ENCODE assay signal across 18 mouse cellular contexts in genomic region chr1:39653028-39653427, GRCm38 (mm10). TPM values are rescaled to one million over a fixed set of nuclear protein-coding genes. Genes with fewer than 3 reads are reported as not detected.
DNase-seq lines count a peak whose midpoint lies in the region.
"Had no signal": no experiment of that assay in that cellular context is flagged by ENCODE, and none has a peak within 500 bp of the region (broad histone marks: within the 10 kb centered on the region; RNA-seq: fewer than 3 reads in every experiment).

No protein-coding gene starts in this region.

- peak; percentile 64 for DNase-seq in heart, adult 11 months
- DNase-seq in heart, postnatal 4 days = no peak
- DNase-seq in adipocyte (ENCODE audit: low spot score) = peak; percentile 15
- DNase-seq in gonadal fat pad, adult 2 months (ENCODE audit: low read depth) = peak; percentile 59
- DNase-seq in layer of hippocampus, postnatal 10 days (ENCODE audit: low spot score in 2 of 2) = no peak
- DNase-seq: adrenal gland, adult 8-10 months; adrenal gland, postnatal 14 days; adrenal gland, postnatal 36 days; B cell, adult 2 months; cerebellum, adult 11-12 months; cerebellum, adult 2 months; cerebellum, adult 9-10 months; cerebellum, postnatal 10 days; cerebellum, postnatal 25 days had no signal

RNA-seq across cellular contexts. Expression of gene Creg2, which starts 1.8 kb away (rescaled TPM):
- not detected for total RNA-seq in heart, postnatal 4 days (2021)
- polyA plus RNA-seq in gonadal fat pad, adult 2 months (2012; rRNA removed) = 1.6 and 3.2 TPM in 2 replicates
- total RNA-seq in layer of hippocampus, postnatal 10 days (2021) = 10 to 100 TPM; 51.6 to 54.2 TPM
- total RNA-seq: CH12.LX had no signal
- polyA plus RNA-seq: CD4-positive, CD25-positive, alpha-beta regulatory T cell, adult 4 months; G1E; Patski had no signal

Comparison
In these comparisons a context has a peak if more than half of its experiments do, and no peak if none do; other contexts are left out.
1. DNase-seq: peak in heart, adult 11 months (single experiment), adipocyte (single experiment) and gonadal fat pad, adult 2 months (single experiment); none in heart, postnatal 4 days (single experiment) and layer of hippocampus, postnatal 10 days (0 of 2).
2. RNA of gene Creg2, which starts 1.8 kb away (total RNA-seq): 51.6 to 54.2 TPM in layer of hippocampus, postnatal 10 days; not detected in heart, postnatal 4 days; every median in the first group is over 10 times any median in the second.